Comparison of ENCODE assay signal across 24 mouse cellular contexts in genomic region chr4:53949164-53949563, GRCm38 (mm10).
"Had no signal": no experiment of that assay in that cellular context is flagged by ENCODE, and none has a peak within 500 bp of the region (broad histone marks: within the 10 kb centered on the region; RNA-seq: fewer than 3 reads in every experiment).

No protein-coding gene starts in this region.

- H3K9ac ChIP-seq: heart, embryonic 12.5 days; hindbrain, embryonic 13.5 days; hindbrain, embryonic 15.5 days; kidney, embryonic 15.5 days; limb, embryonic 12.5 days; liver, embryonic 13.5 days had no signal

- H3K4me3 ChIP-seq: gastrocnemius, adult 2 months; heart, embryonic 10.5 days; heart, embryonic 12.5 days; hindbrain, embryonic 13.5 days; hindbrain, embryonic 15.5 days; kidney, embryonic 15.5 days; left cerebral cortex, adult 2 months; limb, embryonic 10.5 days; limb, embryonic 12.5 days; liver, embryonic 13.5 days had no signal

- H3K27ac ChIP-seq: gastrocnemius, adult 2 months; heart, embryonic 10.5 days; hindbrain, embryonic 13.5 days; hindbrain, embryonic 15.5 days; hindbrain, postnatal 0 days; kidney, embryonic 15.5 days; kidney, postnatal 0 days; left cerebral cortex, adult 2 months; limb, embryonic 10.5 days; limb, embryonic 12.5 days; liver, embryonic 13.5 days had no signal

- H3K36me3 ChIP-seq: heart, embryonic 10.5 days; heart, embryonic 12.5 days; hindbrain, embryonic 13.5 days; hindbrain, embryonic 15.5 days; kidney, embryonic 15.5 days; limb, embryonic 10.5 days; limb, embryonic 12.5 days; liver, embryonic 13.5 days had no signal

- H3K9me3 ChIP-seq: heart, embryonic 10.5 days; heart, embryonic 12.5 days; hindbrain, embryonic 13.5 days; hindbrain, embryonic 15.5 days; kidney, embryonic 15.5 days; limb, embryonic 10.5 days; limb, embryonic 12.5 days; liver, embryonic 13.5 days had no signal

- H3K4me2 ChIP-seq: heart, embryonic 12.5 days; hindbrain, embryonic 13.5 days; hindbrain, embryonic 15.5 days; kidney, embryonic 15.5 days; limb, embryonic 12.5 days; liver, embryonic 11.5 days; liver, embryonic 13.5 days had no signal

- H3K27me3 ChIP-seq: heart, embryonic 12.5 days; hindbrain, embryonic 13.5 days; hindbrain, embryonic 15.5 days; kidney, embryonic 15.5 days; limb, embryonic 12.5 days; liver, embryonic 13.5 days had no signal

- DNase-seq: gastrocnemius, adult 2 months; gastrocnemius, postnatal 10 days; gastrocnemius, postnatal 25 days; heart, adult 18-20 months; heart, postnatal 10 days; heart, postnatal 36 days; kidney, adult 11 months; kidney, adult 2 months; kidney, adult 9 months; kidney, postnatal 14 days; kidney, postnatal 36 days; liver; liver, embryonic 13.5 days had no signal

- H3K4me1 ChIP-seq: liver, embryonic 13.5 days had no signal
